Mouse (Mus musculus) CH12.LX (cell line): ENCODE measurements at regions not wholly inside any gene's neighbourhood (a gene's known extent, or its start where the extent isn't known, plus 50 kb on each side); places are given as distances from the start of the nearest gene placed in this dataset.

Source experiments
- DNase-seq: peaks from one replicate; pipeline ENCODE4 v3.0.0-alpha.2; 2013; ENCODE audit errors: extremely low read depth
- H3K27ac ChIP-seq: 2 replicates; pipeline ENCODE4 v1.5.1; 2012; ENCODE audit warnings: low read depth, mild to moderate bottlenecking, control low read depth, moderate library complexity; ENCODE audit not compliant: insufficient read depth
- H3K27me3 ChIP-seq: replicated peaks from 2 replicates; pipeline ENCODE3; 2012; ENCODE audit warnings: inconsistent platforms
- H3K36me3 ChIP-seq, 2 experiments: replicated peaks in 1 of 2; 2 replicates each; pipeline versions ENCODE3 to v1.6.1; 2012; ENCODE audit warnings: inconsistent platforms in 1 of 2, low read length in 1 of 2, mild to moderate bottlenecking in 1 of 2, mixed read lengths in 1 of 2, moderate library complexity in 1 of 2; ENCODE audit not compliant: control insufficient read depth in 1 of 2, insufficient read depth in 1 of 2
- H3K4me1 ChIP-seq, 2 experiments: 2 replicates each; pipeline ENCODE4 v1.6.1; 2012; ENCODE audit warnings: inconsistent platforms in 1 of 2, moderate library complexity in 1 of 2; ENCODE audit not compliant: insufficient read depth in 2 of 2, control insufficient read depth in 1 of 2
- H3K4me2 ChIP-seq: 2 replicates; pipeline ENCODE4 v1.6.1; 2012; ENCODE audit warnings: low read depth, mild to moderate bottlenecking, control low read depth; ENCODE audit not compliant: poor library complexity, insufficient read depth, severe bottlenecking
- H3K4me3 ChIP-seq, 3 experiments: fragments of 150-350 bp in 1 of 3; sonication (generic) in 1 of 3; replicated peaks in 1 of 3; 2 replicates each; pipeline versions ENCODE3 to v1.5.1; 2011 to 2012; ENCODE audit warnings: low read depth in 2 of 3, low read length in 2 of 3, mild to moderate bottlenecking in 2 of 3, moderate library complexity in 2 of 3, control low read depth in 1 of 3, improper control_type of control experiment in 1 of 3, inconsistent platforms in 1 of 3, mixed read lengths in 1 of 3; ENCODE audit not compliant: poor library complexity in 1 of 3
- H3K79me2 ChIP-seq: replicated peaks from 2 replicates; pipeline ENCODE4 v1.6.1; 2012; ENCODE audit warnings: mild to moderate bottlenecking, moderate library complexity; ENCODE audit not compliant: control insufficient read depth, poor library complexity, insufficient read depth, severe bottlenecking; ENCODE audit errors: extremely low read depth
- H3K9ac ChIP-seq: 2 replicates; pipeline ENCODE4 v1.6.1; 2012; ENCODE audit warnings: low read depth, mild to moderate bottlenecking, control low read depth, moderate library complexity; ENCODE audit not compliant: insufficient read depth
- H3K9me3 ChIP-seq: replicated peaks from 2 replicates; pipeline ENCODE3; 2012; ENCODE audit warnings: low read length, inconsistent platforms, mixed read lengths
- BHLHE40 ChIP-seq: IDR thresholded peaks from 2 replicates; pipeline ENCODE4 v1.6.1; 2011; ENCODE audit warnings: mild to moderate bottlenecking, low read depth, low read length, improper control_type of control experiment
- CHD2 ChIP-seq: IDR thresholded peaks from 2 replicates; pipeline ENCODE4 v1.6.1; 2011; ENCODE audit warnings: low read length, improper control_type of control experiment
- CTCF ChIP-seq, 2 experiments: IDR thresholded peaks in 1 of 2; conservative IDR thresholded peaks in 1 of 2; 2 replicates each; pipeline ENCODE4 v1.5.1; 2011 to 2012; ENCODE audit warnings: low read depth in 2 of 2, low read length in 2 of 2, improper control_type of control experiment in 1 of 2, inconsistent platforms in 1 of 2, mild to moderate bottlenecking in 1 of 2, moderate library complexity in 1 of 2
- GABPA ChIP-seq: IDR thresholded peaks from 2 replicates; pipeline ENCODE4 v1.6.1; 2012; ENCODE audit warnings: low read depth, low read length, improper control_type of control experiment, inconsistent platforms; ENCODE audit not compliant: insufficient replicate concordance
- HCFC1 ChIP-seq: IDR thresholded peaks from 2 replicates; pipeline ENCODE4 v1.6.1; 2012; ENCODE audit warnings: low read depth, mild to moderate bottlenecking, inconsistent platforms, low read length, improper control_type of control experiment
- IRF4 ChIP-seq: IDR thresholded peaks from 2 replicates; pipeline ENCODE4 v1.6.1; 2014; ENCODE audit warnings: low read depth, mild to moderate bottlenecking, inconsistent platforms, low read length, improper control_type of control experiment
- MAX ChIP-seq: IDR thresholded peaks from 2 replicates; pipeline ENCODE4 v1.6.1; 2011; ENCODE audit warnings: low read length, improper control_type of control experiment
- MYC ChIP-seq: IDR thresholded peaks from 2 replicates; pipeline ENCODE4 v1.6.1; 2011; ENCODE audit warnings: low read depth, mild to moderate bottlenecking, improper control_type of control experiment, low read length
- NELFE ChIP-seq: IDR thresholded peaks from 2 replicates; pipeline ENCODE4 v1.6.1; 2011; ENCODE audit warnings: low read depth, low read length, improper control_type of control experiment
- POLR2A ChIP-seq: IDR thresholded peaks from 2 replicates; pipeline ENCODE4 v1.6.1; 2011; ENCODE audit warnings: low read depth, mild to moderate bottlenecking, improper control_type of control experiment, low read length
- POLR2AphosphoS2 ChIP-seq: IDR thresholded peaks from 2 replicates; pipeline ENCODE4 v1.6.1; 2011; ENCODE audit warnings: low read depth, low read length, improper control_type of control experiment
- RCOR1 ChIP-seq: conservative IDR thresholded peaks from 2 replicates; pipeline ENCODE4 v1.6.1; 2012; ENCODE audit warnings: low read depth, mild to moderate bottlenecking, inconsistent platforms, low read length, improper control_type of control experiment
- SIN3A ChIP-seq: IDR thresholded peaks from 2 replicates; pipeline ENCODE4 v1.6.1; 2012; ENCODE audit warnings: low read length, improper control_type of control experiment, inconsistent platforms
- SMC3 ChIP-seq: IDR thresholded peaks from 2 replicates; pipeline ENCODE4 v1.6.1; 2011; ENCODE audit warnings: low read depth, low read length, improper control_type of control experiment
- UBTF ChIP-seq: IDR thresholded peaks from 2 replicates; pipeline ENCODE4 v1.6.1; 2012; ENCODE audit warnings: low read depth, mild to moderate bottlenecking, inconsistent platforms, low read length, improper control_type of control experiment, moderate library complexity
- ZC3H11A ChIP-seq: IDR thresholded peaks from 2 replicates; pipeline ENCODE4 v1.6.1; 2012; ENCODE audit warnings: low read depth, mild to moderate bottlenecking, inconsistent platforms, low read length, improper control_type of control experiment
- ZNF384 ChIP-seq: IDR thresholded peaks from 2 replicates; pipeline ENCODE4 v1.6.1; 2012; ENCODE audit warnings: low read depth, low read length, improper control_type of control experiment, inconsistent platforms
- dilution Hi-C: fragments of 300-500 bp; cut with MboI; formaldehyde crosslinking; loops from 2 replicates; pipeline ENCODE4 v1.14.3; 2020; ENCODE audit warnings: low sequenced_read_pairs; ENCODE audit not compliant: extremely low pct_unique_long_range_greater_than_20kb, extremely low pct_ligation_motif_present
- in situ Hi-C: fragments of 300-500 bp; cut with MboI; formaldehyde crosslinking; loops from 3 replicates; pipeline ENCODE4 v1.14.3; 2019; ENCODE audit warnings: low sequenced_read_pairs, low pct_ligation_motif_present, low pct_unique_long_range_greater_than_20kb, mixed read lengths

DNA sequence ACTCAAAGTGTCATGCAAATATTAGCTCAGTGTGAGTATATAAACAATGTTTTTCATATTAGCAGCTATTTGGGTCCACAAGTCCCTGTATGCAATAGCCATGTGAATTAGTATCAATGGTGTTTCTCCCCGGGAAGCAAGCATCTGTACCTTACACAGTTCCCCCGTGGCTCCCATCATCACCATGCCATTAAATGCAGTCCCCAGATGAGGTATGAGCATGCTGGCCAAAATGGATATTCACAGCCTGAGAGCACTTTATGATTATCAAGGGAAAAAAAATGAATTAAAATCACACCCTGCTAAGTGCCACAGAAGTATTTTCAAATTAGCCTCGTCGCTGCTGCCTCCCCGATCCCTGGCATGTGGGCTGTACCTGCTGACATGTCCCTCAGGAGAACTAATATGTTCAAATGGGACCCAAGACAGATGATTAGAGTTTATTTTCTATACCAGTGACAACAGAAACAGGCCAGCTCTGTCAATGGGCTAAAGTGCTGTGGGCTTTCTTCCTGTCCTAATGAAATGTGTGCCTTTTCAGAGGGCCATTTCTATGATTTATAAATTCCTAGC lies 64.4 kb upstream of the Onecut1 start:
- dilution Hi-C loops: no loop called here
- TF ChIP-seq SIN3A (no peak), CHD2 (no peak), ZNF384 (no peak), HCFC1 (no peak), UBTF (no peak), RCOR1 (no peak), GABPA (no peak)
- H3K9me3 ChIP-seq: no peaks in the 10 kb centered on the region
- H3K9ac ChIP-seq: no peak overlapping the region
- no peak overlapping the region for H3K4me2 ChIP-seq
- H3K27me3 ChIP-seq: peaks cover 73% of the 10 kb centered on the region
- H3K36me3 ChIP-seq: no peaks in the 10 kb centered on the region
- H3K4me3 ChIP-seq: no peak overlapping the region
- H3K79me2 ChIP-seq: no peaks in the 10 kb centered on the region
- no peak for DNase-seq
- no peaks in the 10 kb centered on the region for H3K4me1 ChIP-seq
- in situ Hi-C loops: no loop called here
- no peak overlapping the region for H3K27ac ChIP-seq

DNA sequence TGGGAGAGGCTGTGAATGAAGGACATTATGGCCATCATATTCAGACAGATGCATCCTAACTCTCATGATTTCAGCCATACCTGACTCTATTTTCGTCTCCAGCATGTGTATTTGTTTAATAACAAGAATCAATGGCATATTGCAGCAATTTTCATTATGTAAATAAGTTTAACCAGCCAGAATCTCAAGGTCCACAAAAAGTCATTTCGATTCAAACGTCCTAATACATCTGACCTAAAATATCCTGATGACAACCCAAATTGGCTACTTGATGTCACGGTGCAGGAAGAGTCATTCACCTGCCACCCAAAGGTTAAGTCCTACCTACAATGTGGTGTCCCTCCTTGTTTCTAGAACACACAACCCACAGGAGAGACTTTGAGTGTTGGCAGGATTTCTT lies 60.6 kb upstream of the Onecut1 start:
- Histone ChIP-seq H3K4me2 (no peak overlapping the region), H3K9me3 (no peaks in the 10 kb centered on the region), H3K4me3 (no peak overlapping the region), H3K27ac (no peak overlapping the region), H3K9ac (no peak overlapping the region), H3K79me2 (no peaks in the 10 kb centered on the region), H3K4me1 (0 out of 4 replicates have a peak, but pooled peaks cover 0 to 3% of the 10 kb centered on the region in 2 experiments), H3K36me3 (no peaks in the 10 kb centered on the region), H3K27me3 (peaks cover 60% of the 10 kb centered on the region)
- DNase-seq: no peak
- in situ Hi-C loops (no loop called here), dilution Hi-C loops (no loop called here)
- TF ChIP-seq SMC3 (no peak), ZC3H11A (no peak), BHLHE40 (no peak), CTCF (conservative IDR thresholded peaks at IDR 0.05 in 1 of 2, IDR thresholded peaks at IDR 0.05 in 1 of 2; ENCODE audit: low read depth in 2 of 2, low read length in 2 of 2) (no peak), POLR2AphosphoS2 (no peak), MAX (no peak), NELFE (no peak), CHD2 (no peak), IRF4 (no peak), POLR2A (no peak), SIN3A (no peak), RCOR1 (no peak), MYC (no peak)
